Mouse (Mus musculus): ENCODE measurements around the gene Begain. TPM values are rescaled to one million over a fixed set of nuclear protein-coding genes. Genes with fewer than 3 reads are reported as not detected.

The Begain gene
- total RNA-seq, 2 experiments from 2014 or later, result 137 to 150 TPM

DNA sequence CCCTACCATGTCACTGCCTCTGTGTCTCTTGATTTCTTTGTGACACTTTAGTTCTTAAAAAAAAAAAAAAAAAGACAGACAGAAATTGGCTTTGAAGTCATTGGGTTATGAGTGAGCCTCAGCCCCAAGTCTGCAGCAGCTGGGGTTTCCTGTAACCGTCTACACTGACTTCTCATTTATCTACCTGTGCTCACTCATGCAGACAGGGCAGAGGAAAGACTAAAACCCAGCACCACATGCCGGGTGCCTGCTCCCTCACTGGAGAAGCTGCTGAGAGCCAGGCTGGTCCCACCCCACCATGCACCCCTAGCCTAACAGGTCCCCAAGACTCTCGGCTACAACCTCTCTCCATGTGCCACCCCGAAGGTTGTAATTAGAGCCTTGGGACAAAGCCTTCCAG is 10.3 kb downstream of the Begain start:
- DNase-seq (ENCODE audit: low spot score in 2 of 2), result no peak
- intact Hi-C loops (cut with DNase I), result no loop called here

DNA sequence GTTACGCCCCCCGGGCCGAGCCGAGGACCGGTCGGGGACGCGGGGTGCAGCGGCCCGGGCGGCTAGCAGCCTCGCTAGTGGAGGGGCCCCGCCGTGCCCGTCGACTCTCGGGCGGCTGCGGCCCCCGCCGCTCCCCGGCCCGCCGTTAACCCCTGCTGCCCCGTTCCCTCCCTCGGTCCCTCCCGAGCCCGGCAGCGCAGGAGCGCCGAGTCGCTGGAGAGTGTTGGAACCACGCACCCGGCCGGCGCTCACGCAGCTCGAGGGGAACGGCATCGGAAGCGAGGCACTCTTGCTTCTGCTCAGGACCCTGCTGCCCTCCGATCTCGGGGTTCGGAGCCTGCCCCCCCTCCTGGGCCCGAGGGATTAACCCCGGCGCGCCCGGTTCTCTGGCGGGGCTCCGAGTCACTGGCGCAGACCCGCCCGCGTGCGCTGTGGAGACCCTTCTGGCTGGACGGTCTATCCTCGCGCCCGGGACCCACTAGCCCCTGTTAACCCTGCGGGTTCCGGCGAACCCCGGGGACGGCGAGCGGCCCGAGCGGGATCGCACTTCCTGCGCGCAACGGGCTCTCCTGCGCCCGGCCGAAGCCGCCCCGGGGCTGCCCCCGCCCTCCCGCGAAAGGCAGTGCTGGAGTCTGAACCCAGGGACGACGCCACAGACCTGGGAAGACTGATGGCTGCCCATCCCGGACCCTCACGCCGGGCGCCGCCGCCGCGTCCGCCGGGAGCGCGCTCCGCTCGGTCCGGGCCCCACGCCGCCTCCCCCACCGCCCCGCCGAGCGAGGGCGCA is 14.8 kb downstream of the Begain start:
- intact Hi-C loops (cut with DNase I), result no loop called here
- DNase-seq (ENCODE audit: low spot score in 2 of 2), result no peak

DNA sequence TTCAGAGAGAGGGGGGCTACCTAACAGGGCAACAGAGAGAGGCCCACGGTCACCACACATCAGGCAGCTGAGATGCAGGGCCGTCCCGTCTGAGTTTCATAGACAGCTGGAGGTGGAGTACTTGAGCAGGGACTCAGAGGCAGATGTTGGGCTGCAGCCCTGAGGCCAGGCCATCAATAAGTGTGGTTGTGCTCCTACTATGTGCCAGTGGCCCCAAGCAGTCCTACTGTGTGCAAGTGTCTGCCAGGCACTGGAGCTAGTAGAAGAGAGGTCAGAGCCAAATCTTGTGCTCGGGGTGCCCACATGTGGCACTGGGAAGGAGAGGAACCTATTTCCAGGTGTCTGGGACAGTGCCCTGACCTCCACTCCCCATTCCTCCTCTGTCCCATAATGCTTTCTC is 18.1 kb downstream of the Begain start:
- intact Hi-C loops (cut with DNase I), result no loop called here
- DNase-seq (ENCODE audit: low spot score in 2 of 2), result no peak

DNA sequence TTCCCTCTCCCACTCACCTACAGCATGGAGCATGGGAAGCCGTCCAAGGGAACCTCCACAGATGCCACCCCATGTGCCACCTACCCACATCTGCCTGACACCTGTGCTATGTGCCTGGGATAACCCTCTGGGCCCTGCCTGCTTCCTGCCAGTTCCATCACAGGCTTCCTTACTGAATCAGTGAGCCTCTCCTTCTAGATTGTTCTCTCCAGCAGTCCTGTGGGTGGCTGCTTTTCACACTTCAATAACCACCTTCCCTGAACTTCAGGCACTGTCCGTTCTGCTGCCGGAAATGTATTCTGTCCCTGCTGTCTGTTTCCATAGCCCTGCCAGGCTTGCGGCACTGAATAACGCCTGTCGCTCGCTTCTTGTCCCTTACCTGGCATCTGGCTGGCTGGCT is 22.4 kb downstream of the Begain start:
- intact Hi-C loops (cut with DNase I), result no loop called here
- DNase-seq (ENCODE audit: low spot score in 2 of 2), result no peak

DNA sequence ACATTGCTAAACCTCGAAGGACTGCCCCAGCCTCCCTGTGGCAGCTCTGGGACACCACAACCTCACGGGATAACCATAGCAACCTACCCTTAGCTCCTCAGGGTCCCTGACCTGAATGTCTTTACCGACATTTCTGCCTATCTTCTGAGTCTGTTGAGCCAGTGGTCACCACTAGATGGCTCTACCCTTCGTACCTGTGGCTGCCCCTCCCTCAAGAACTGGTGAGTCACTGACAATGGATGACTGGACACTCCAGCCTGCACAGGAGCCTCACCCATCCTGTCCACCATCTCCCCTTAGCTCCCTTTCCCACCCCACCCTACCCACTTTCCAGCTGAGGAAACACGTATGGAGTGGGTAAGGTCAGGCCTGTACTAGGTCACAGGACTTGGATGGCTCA is 23.5 kb downstream of the Begain start:
- DNase-seq (ENCODE audit: low spot score in 2 of 2), result no peak
- intact Hi-C loops (cut with DNase I), result no loop called here

DNA sequence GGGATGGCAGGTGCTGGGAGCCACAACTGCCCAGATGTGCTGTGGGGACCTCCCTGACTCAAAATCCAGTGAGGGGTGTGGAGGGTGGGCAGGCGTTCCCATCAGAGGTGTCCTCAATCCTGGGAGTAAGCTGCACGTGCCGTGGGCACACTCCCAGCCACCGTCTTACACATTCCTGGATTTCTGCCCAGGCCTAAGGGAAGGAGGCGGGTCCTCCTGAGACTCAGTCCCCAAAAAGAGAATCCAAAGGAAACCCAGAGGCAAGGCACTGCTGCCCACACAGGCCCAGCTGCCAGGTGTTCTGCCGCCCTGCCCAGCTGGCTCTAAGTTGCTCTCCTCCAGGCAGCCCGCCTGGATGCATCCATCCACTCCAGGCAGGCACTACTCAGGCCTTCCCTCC is 28.7 kb downstream of the Begain start:
- DNase-seq (ENCODE audit: low spot score in 2 of 2), result peak; percentile 18 to 35
- intact Hi-C loops (cut with DNase I), result no loop called here

DNA sequence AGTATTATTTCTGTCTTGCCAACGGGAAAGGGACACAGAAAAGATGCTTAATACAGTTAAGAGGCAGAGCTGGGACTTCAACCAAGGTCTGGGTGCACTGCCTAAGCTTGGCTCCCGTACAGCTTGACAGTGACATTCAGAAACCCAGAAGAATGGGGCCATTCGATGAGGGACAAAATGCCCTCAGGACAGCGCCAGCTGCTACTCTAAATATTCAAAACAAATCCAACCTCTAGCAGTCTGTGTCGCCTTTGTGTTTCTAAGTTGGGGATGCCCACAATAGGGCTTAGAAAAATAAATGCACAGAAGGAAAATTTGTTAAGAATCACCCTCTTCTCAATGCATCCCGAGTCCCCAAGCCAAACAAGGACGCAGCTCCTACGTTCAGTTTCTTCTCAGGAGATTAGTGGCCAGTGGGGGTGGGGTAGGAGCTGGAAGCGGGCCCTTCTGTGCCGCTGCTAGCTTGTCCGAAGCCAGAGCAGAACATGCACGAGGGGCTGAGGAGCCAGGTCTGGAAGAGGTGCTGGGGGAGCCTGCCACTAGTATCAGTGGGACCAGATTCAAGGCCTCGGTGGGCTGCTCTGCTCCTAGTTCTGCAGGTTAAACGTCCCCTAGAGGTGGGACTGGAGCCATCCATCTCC is 29.7 kb downstream of the Begain start:
- intact Hi-C loops (cut with DNase I), result no loop called here
- DNase-seq (ENCODE audit: low spot score in 2 of 2), result no peak

DNA sequence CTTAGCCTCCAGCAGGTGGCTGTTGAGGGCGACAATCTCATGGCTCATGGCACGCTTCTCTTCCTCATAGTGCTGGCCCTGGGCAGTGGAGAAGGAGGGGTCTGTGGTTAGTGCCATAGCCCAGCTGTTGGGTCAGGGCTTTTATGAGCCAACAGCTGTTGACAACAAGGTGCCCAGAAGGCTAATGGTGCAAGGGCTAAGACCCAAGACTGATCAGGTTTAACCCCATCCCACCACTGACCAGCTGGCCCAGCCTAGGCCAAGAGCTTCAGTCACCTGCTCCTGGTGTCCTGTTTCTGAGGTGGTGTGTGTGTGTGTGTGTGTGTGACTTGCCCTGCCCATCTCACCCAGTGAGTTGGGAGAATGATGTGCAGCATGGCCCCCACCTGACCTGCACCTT is 31.0 kb downstream of the Begain start:
- intact Hi-C loops (cut with DNase I), result no loop called here
- DNase-seq (ENCODE audit: low spot score in 2 of 2), result no peak

DNA sequence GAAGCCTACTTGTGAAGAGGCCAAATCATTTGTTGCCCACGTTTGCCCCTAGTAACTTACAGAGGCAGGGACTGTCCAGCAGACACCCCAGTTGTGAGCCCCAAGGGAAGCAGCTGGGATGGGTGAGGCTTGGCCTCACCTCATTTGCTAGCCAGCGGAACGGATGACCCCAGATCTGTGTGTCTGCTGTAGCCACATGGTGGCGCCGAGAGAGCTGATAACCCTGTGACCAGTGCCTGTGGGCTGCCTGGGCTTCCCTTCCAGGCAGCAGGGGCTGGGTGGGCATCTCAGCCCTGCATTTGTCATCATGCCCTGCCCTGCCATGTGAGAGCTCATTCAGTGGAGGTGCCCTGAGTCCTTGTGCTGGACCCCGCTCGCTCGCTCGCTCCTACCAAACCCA is 44.2 kb downstream of the Begain start:
- no peak for DNase-seq (ENCODE audit: low spot score in 2 of 2)
- intact Hi-C loops (cut with DNase I), result no loop called here

DNA sequence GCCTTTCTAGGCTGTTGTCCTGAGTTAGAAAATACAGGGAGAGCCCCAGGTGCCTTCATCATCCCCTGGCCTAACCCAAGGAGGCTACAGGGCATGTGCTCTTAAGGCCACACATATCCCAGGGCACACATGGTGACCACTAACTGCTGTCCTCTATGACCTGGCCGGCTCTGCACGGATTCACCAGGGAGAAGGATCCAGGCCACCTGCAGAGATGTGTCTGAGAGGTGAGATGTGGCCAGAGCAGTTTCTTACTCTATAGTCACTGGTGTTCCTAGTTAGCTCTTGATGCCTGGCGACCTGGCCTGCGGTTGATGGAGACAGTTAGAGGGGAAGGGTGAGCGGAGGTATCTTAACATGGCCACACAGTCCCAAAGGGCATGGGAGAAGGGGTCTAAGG is 45.1 kb downstream of the Begain start:
- no peak for DNase-seq (ENCODE audit: low spot score in 2 of 2)
- intact Hi-C loops (cut with DNase I), result no loop called here

DNA sequence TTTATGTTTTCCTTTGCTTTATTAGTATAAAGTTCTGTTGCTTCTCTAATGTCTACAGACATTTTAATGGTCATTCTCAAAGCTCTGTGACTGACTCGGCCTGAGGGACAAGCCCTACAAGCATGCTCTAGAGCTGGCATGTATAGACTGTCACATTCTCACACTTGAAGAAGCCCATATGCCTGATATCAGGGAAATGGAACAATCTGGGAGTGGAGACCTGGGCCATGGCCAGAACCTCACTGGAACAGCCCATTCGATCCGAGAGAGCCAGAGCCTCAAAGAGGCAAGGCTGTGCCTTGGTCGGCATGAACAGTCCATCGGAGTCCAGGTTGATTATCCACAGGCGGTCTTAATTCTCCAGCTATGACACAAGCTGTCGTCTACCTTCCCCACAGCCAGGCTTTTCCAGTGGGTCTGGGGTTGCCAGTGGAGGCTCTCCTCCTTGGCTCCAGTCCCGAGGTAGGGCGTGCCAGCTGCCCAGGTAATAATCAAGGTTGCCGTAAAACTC is 45.8 kb downstream of the Begain start:
- intact Hi-C loops (cut with DNase I), result no loop called here
- no peak for DNase-seq (ENCODE audit: low spot score in 2 of 2)

DNA sequence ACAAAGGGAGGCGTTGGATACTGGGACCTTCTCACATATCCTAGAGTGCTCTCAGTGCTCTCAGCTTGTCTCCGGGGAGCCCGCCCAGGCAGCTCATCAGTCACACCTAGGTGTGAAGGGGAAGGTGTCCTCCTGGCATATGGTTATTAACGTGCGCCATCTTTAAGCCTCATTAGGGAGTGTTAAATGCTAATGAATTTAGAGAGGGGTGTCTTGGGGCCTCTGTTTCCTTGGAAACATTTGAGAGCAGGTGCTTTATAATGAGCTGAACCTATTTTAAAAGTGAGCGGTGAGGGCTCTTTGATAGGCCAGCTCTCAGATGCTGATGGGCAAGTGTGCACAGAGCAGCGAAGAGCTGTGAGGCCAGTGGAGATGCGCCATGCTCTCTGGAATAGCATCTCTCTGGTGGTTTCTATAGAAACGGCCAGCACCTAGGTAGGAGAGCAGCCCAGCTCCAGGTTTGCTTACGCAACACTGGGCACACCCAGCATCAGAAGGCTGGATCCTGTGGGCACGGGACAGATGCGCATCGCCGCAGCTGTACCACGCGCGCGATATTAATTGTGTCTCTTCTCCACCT is 57.9 kb downstream of the Begain start:
- DNase-seq (ENCODE audit: low spot score in 2 of 2), result no peak

DNA sequence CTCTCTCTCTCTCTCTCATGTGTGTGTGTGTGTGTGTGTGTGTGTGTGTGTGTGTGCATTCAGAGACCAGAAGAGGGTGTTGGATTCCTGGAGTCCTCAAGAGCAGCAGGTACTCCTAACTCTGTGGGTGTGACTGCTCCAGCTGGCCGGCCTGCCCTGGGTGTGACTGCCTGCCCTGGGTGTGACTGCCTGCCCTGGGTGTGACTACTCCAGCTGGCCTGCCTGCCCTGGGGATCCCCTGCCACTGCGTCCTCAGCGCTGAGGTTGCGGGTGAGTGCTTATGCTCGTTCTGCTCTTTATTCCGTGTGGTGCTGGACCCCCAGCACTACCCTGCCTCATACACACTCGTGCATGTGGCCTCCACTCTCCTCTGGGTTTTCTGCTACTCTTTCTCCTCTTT is 65.0 kb downstream of the Begain start:
- intact Hi-C loops (cut with DNase I), result no loop called here

More for the DNA sequence above, 57.9 kb downstream of the Begain start:
- intact Hi-C loops (cut with DNase I), result no loop called here

DNA sequence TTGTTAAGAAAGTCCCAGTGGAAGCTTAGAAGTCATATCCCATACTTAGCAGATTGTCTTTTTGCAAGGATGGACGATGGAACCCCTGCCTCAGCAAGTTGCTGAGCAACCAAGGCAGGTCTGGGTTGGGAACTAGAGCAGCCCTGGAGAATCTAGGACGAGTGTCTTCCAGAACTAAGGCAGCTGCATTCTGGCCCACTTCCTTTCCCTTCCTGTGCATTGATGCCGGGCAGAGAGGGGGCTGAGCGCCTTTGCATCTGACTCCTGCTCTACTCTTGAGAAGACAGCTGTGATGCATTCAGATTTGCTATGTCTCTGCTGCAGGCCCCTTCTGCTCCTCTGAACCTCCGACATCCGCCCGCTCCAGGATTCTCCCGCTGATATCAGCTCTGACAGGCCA is 70.8 kb downstream of the Begain start:
- intact Hi-C loops (cut with DNase I), result no loop called here
- DNase-seq (ENCODE audit: low spot score in 2 of 2), result no peak

More for the DNA sequence above, 65.0 kb downstream of the Begain start:
- DNase-seq (ENCODE audit: low spot score in 2 of 2), result no peak

DNA sequence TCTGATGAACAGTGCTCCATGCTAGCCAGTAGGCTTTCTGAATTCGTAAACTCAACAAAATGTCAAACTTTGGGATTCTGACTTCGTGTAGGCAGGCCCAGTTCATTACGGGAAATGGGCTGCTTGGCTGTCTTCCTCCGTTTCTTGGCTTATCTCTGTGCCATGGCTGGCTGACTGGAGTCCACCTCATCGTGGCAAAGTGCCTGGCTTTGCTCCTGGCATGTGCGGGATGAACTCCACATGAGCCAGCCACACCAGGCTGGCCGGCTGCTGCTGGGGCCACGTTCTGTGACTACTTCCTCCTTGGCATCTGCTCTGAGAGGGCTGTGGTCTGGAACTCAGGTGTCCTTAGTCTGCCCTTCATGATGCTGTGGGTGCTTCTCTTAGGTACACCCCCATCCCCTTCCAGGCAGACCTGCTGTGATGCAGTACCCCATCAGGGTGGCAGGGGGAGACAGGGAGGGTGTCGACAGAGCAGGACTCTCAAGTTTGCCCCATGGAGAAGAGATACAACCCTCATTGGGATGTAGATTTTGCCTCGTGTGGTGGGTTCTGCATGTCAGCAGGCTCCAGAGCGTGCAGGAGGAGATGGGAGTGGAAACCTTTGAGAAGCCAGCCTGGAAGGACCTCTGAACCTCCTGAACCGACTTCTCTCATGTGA is 71.9 kb downstream of the Begain start:
- DNase-seq (ENCODE audit: low spot score in 2 of 2), result no peak
- intact Hi-C loops (cut with DNase I), result no loop called here

DNA sequence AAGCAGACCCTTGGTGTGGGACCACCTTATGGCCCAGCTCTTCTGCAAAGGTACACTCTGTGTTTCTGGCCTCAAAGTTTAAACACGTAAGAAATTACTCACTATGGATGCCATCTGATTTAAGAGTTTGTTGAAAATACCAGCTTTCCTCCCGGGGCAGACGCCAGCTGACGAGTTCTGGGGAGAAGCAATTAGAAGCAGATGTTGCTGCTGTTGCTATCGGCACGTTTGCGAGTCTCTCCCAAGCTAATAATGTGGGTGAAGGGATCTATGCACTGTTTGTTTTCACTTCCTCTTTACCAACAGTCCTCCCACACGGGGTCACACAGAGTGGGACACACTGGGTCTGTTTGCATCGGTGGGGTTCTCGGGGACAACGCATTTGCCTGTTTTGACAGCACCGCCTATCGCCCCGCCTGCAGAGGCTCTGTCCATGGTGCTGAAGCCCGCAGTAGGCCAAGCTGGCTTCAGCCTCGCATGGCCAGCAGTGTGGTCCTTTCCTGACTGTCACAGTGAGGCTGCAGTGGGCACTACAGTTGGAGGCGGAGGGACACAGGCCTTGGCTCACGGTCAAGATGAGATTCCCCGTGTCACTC is 73.5 kb downstream of the Begain start:
- intact Hi-C loops (cut with DNase I), result no loop called here
- peak; percentile 21 to 24 for DNase-seq (ENCODE audit: low spot score in 2 of 2)

DNA sequence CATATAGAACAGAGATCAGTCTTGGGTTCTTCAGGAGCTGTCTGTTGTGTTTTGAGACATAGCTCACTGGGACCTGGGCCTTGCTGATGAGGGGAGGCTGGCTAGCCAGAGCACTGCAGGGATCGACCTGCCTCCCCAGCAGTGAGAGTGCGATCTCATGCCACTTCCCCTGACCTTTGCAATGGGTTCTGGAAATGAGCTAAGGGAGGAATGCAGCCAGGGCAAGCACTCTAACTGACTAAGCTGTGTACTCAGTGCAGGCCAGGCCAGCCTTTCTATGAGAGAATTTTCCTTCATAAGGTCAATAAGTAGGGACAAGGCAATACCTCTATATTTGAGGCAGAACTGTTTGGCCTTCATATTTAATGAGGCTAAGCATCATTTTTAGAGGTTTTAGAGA is 75.0 kb downstream of the Begain start:
- no peak for DNase-seq (ENCODE audit: low spot score in 2 of 2)
- intact Hi-C loops (cut with DNase I), result no loop called here

DNA sequence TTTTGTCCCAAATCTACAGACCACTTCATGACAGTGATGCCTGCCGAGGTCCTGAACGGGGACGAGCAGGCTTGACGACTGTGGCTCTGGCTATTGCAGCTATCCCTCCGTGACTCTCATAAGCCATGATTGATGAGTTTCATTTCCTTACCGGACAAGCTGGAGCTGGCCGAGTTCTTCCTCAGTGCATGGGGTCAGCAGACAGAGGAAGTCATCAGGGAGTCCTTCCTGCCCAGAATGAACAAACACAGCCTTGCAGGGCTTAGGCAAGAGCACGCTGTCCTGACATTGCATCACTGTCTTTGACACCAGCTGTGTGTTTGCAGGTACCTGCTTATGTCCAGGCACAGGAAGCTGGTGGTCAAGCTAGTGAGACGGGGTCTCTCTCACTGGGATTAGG is 77.6 kb downstream of the Begain start:
- DNase-seq (ENCODE audit: low spot score in 2 of 2), result no peak
- intact Hi-C loops (cut with DNase I), result no loop called here

DNA sequence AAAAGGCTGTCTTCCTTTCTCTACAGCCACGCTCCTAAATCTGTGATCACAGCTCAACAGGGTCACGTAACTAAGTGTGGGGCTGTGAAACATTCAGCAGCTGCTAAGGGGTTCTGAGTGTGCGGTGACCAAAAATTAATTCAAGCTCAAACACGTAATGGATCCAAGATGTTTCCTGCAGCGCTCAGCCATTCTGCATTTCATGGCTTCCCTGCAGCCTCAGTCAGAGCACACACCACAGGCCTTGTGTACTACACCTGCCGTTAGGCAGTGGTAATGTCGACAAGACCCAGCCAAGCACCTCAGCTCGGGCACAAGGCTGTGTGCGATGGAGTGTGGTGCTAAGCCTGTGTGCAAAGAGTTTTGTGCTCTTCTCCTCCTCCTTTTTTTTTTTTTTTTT is 80.6 kb downstream of the Begain start:
- intact Hi-C loops (cut with DNase I), result no loop called here

DNA sequence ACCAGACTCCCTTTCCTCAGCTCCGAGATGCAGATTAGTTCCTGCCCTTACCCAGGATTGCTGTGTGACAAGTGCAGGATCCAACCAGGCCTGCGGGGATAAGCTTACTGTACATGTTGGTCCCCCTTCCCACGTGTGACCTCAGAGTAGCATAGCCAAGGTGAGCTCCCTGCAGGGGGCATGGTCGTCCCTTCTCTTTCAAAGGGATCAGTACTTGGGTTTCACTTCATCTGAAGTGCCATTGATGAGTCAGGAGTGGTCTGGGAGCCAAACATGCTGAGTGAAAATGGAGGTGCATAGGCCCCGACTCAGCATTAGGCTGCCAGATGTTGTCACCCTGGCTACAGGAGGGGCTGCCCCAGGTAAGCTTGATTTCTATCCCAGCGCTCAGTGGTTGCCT is 83.0 kb downstream of the Begain start:
- intact Hi-C loops (cut with DNase I), result no loop called here
- no peak for DNase-seq (ENCODE audit: low spot score in 2 of 2)

More for the DNA sequence above, 80.6 kb downstream of the Begain start:
- no peak for DNase-seq (ENCODE audit: low spot score in 2 of 2)
